Mouse (Mus musculus): Measurements from ENCODE around the gene Mob1b.

Mob1b gene

DNA sequence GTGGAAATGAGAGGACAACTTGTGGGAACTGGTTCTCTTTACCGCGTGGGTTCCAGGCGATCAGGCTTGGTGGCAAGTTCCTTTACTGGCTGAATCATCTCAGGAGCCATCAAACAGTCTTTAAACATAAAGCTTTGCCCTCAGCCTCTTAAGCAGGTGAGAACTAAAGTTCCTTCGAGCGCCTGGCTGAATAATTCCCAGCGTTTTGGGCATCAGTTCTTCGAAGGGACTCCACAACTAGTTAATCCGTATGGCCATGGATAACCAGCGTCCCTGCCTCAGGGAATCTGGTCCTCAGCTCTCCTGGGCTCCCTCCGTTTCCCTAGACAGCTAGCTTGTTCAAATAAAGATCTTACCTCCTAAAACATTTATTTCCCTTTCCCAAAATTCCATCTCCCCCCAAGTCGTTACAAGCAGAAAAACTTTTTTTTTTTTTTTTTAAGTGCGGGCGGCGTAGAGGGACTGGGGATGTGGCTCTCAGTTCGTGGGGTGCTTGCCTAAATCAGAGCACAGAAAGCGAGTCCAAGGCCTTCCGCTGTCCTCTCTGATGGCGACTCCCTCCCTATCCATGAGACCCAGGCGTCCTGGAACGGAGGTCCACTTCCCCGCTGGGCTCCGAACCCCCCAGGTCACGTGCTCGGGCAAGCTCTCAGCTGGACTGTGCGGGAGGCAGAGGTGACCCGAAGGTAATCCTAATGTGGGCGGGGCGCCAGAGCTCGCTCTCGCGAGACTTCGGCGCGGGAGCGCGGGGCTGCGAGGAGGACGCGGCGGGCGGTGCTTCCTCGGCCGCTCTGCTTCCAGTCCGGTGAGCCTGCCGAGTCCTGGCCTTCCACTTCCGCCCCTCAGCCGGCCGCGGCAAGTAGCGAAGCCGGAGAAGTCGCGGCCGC lies at the start of gene Mob1b:
Mob1b (plus strand) TSS at position 740 of the 887 bp plus-strand sequence.
- peak; percentile 95 for DNase-seq (ENCODE audit: low spot score in 2 of 2)

DNA sequence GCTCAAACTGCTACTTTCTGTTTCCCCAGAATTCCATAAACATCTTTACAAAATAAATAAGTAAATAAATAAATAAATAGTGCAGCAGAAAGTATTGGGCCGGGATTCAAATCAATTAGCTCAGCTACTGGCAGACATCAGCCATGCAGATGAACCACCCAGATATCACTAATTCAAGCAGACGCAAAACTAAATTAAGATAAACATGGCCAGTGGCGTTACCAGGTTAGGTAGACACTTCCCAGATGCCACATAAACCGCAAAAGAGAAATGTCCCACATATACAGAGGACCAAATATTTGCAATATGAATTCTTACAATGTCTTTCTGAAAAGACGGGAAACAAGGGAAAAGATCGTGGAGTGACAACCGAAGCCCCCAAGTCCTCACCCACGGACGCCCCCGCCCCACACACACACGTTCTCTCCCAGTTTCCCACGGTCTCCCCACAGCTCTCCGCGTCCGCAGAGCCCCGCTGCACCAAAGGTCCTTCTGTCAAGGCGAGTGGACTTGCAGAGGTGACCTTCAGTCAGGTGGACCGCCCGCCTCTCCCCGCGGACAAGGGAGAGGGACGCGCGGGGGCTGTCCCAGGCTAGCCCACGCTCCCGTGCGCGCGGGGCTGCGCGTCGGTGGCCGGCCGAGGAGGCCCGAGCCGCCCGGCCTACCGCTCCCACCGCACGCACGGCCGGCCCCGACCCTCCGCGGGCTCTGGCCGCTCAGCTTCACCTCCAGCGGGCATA lies 45.8 kb upstream of the Mob1b start:
- DNase-seq (ENCODE audit: low spot score in 2 of 2) = peak in 1 of 2 experiments; percentile 17

DNA sequence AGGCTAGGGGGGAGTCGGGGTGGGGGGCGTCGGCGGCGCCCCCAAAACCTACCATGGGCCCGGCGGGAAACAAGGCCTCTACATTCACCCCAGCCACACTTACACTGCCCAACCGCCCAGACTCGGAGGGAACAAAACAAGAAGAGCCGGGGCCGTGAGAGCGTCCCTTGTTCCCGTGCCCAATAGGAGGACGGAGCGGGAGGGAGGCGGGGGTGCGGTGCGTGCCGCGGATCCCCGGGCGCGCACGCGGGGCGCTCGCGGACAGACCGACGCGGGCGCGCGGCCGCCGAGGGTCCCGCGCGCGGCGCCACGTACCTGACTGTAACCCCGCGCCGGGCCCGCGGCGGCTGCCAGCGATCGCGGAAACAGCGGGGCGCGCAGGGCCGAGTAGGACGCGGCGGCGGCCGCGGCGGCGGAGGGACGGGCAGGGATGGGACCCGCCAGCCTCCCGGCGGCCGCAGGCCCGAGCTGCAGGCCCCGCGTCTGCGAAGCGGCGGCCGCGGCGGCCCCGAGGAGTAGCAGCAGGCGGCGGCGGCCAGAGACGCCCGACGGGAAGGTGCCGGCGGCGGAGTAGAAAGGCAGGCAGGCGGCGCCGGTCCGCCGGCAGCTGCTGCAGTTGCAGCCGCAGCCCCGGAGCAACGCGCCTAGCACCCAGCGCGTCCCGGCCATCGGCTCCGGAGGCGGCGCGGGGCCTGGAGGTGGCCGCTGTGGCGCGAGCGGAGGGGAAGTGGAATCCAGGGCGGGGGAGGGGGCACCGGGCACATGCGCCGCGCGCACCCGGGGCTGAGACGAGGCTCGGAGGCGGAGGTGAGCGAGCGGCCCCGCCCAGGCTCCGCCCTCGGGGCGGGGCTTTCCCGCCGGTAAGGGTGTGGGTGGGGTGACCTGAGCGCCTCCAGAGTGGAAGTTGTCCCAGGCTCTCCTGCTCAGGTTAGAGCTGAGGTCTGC lies 44.9 kb upstream of the Mob1b start, which contains the start of gene Grsf1:
Grsf1 (minus strand) TSS at position 729 of the 945 bp plus-strand sequence.
- DNase-seq (ENCODE audit: low spot score in 2 of 2) = peak; percentile 63 to 74

DNA sequence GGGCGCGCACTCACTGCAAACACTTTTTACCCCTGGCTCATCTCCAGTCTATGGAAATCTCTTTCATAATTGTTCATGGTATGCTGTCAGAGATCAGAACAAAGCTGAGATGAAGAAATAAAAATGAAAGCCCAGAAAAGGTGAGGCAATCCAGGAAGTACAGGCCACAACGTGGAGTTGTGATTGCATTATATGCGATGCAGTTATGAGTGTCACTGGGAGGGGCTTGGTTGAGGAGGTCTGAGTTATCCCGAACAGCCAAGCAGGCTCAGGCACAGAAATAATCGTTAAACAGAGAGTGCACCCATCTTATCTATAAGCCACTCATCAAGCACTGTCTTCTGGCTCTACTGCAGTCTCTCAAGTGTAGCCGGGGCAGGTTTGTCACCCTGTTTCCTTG lies 41.7 kb upstream of the Mob1b start:
- no peak for DNase-seq (ENCODE audit: low spot score in 2 of 2)

DNA sequence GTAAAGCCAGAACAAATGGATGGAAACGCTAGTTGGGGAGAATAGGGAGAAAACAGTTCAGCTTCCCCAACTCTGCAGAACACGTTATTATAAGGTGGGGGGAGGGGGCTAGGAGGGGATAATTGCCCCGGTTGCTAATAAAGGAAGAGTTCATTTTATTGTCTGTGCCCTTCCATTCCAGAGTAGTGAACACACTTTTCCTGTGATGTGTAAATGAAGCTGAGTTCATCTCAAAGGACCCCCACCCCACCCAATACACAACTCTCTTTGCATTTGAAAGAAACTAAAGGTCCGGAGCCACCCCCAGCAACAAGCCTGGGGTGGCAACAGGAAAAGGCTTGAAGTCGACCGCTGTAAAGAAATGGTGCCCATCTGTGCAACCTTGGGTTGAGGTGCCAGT lies 41.3 kb upstream of the Mob1b start:
- DNase-seq (ENCODE audit: low spot score in 2 of 2) = no peak

DNA sequence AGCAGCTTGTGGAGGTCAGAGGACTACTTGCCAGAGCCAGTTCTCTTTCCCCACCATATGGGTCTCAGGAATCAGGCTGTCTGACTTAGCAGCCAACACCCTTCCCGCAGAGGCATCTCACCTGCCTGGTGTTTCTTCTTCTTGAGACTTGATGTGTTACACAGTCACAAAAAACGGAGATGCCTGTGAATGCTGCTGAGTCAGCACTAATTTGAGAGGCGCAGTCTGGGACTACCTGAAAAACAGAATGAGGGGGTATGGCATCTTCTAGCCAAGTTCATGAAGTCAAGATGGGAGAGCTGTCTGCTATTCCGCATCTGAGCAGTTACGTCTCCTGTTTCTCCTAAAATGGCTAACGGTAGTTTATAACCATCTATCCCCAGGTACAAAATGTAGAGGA lies 40.1 kb upstream of the Mob1b start:
- DNase-seq (ENCODE audit: low spot score in 2 of 2) = no peak

DNA sequence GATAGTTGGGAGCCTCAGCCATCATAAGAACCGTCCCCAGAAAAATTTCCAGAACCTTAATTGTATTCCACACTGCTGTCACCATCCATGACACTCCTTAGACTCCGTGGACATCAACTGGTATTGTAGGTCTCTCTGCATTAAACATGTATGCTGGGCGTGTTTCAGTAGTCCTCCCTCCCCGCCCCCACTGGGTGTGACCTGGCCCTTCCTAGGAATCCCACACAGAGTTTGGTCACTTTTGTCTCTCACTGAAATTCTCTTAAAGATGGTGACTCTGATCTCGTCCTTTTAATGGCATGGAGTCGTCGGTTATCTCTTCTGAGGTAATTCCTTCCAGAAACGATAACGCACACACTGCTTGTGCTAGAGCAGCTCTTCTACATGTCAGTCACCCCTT lies 36.9 kb upstream of the Mob1b start:
- DNase-seq (ENCODE audit: low spot score in 2 of 2) = no peak

DNA sequence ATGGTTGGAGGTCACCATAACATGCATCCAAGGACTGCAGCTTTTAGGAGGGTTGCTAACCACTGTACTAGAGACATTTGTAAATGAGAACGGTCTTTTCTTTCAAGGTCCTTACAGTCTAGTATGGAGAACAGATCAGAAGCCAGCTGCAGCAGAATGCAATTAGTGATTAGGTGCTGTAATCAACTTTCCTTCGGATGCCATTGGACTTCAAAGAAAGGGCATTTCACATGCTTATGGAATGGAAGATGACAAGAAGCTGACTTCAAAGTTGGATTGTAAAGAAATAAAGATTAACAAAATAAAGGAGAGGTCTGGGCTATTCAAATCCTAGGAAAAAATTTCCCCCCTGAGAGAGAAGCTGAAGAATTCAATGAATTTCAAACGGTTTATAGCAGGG lies 36.4 kb upstream of the Mob1b start:
- DNase-seq (ENCODE audit: low spot score in 2 of 2) = no peak

DNA sequence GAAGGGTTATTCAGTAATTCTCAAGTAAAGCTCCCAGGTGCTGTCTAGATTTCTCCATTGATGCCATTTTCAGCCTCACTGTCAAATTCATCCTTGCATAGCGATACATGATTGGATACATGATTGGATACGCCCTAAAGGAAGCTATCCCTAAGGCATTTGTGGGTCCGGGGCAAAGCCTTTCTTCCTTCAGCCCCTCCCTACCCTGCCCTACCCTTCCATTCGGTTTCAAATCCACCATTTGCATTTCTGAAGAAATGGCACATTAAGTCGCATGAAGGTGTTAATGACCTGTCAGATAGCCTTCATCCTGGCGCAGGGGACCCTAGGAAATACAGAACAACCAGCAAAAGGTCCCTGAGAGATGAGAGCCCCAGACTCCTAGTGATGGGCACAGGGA lies 35.3 kb upstream of the Mob1b start:
- DNase-seq (ENCODE audit: low spot score in 2 of 2) = no peak

DNA sequence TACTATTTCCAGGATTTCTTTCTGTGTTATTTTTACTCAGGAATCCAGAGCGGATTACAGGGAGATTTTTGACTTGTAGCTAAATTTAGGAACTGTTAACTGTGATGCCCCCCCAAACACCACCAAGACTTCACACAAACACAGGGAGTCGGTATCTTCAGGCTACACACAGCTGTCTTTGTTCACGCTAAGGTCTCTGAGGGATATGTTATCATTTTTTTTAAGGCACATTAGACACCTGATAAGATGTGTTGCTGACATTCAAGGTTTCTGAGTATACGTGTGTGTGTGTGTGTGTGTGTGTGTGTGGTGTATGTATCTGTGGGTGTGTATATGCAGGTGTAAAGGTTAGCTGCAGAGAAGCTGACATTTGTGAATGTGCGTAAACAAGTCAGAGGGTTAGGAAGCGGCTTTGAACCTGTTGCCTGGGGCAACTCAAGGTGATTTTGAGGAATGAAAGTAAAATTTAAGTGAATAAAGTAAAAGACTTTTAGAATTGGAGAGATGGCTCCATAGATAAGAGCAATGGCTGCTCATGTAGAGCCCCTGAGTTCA lies 34.8 kb upstream of the Mob1b start:
- DNase-seq (ENCODE audit: low spot score in 2 of 2) = no peak

DNA sequence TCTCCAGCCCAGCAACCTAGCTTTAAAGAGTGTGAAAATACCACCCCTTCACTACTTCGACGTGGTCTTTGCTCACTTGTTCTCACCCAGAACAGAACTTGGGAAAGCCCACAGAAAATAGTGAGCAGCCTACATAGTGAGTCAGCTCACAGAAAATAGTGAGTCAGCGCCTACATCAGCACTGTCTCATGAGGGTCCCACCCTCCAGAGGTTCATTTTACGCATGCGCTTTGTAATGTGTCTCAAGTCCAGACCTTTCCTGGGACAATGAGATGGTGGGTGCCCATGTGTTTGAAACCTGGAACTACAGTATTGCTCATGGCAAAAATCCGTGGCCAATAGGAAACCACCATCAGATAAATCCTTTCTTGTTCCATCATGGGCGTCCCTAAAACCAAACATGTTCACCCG lies 32.7 kb upstream of the Mob1b start:
- DNase-seq (ENCODE audit: low spot score in 2 of 2) = no peak

DNA sequence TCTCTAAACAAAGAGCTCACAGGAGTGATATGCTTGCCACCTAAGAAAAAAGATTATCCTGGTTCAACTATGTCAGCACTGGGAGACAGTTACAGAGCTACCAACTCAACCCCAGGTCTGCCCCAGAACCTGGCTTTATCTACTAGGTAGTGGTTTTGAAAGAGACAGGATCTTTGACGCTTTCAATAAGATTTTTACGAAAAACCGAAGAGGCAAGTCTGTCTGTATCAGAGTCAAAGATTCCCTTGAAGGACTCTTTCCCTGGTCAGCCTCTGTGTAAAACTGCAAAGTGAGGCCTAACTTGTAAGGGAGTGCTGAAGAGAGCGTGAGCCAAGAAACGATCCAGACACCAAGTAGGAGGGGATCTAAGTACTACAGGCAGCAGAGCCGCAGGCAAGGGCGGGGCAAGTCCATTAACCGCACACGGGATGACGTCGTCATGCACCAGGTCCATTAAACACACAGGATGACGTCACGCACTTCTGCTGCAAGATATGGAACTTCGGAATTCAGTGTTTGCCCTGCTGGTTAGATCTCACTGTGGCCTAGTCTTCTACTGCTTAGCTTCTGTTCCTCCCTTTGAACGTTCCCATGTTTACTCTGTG lies 32.0 kb upstream of the Mob1b start:
- DNase-seq (ENCODE audit: low spot score in 2 of 2) = no peak

DNA sequence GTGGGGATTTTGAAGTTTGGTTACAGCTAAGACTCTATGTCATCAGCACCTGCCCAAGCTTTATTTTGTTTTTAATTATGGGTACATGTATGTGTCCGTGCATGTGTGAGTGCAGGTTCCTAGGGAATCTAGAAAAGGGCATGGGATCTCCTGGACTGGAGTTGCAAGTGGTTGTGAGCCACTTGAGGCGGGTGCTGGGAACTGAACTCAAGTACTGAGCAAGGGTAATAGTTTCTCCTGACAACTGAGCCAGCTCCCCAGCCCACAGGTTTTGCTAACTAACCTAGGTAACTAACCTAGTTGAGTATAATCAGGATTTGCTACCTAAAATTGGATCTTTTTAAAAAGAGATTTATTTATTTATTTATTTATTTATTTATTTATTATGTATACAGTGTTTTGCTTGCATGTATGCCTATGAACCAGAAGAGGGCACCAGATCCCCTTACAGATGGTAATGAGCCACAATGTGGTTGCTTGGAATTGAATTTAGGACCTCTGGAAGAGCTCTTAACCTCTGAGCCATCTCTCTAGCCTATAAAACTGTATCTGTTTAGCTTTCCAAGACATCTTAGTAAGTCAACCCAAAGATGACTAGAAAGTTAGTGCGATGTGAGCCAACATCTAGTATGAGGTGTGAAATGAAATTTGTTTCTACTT lies 31.2 kb upstream of the Mob1b start:
- DNase-seq (ENCODE audit: low spot score in 2 of 2) = no peak

DNA sequence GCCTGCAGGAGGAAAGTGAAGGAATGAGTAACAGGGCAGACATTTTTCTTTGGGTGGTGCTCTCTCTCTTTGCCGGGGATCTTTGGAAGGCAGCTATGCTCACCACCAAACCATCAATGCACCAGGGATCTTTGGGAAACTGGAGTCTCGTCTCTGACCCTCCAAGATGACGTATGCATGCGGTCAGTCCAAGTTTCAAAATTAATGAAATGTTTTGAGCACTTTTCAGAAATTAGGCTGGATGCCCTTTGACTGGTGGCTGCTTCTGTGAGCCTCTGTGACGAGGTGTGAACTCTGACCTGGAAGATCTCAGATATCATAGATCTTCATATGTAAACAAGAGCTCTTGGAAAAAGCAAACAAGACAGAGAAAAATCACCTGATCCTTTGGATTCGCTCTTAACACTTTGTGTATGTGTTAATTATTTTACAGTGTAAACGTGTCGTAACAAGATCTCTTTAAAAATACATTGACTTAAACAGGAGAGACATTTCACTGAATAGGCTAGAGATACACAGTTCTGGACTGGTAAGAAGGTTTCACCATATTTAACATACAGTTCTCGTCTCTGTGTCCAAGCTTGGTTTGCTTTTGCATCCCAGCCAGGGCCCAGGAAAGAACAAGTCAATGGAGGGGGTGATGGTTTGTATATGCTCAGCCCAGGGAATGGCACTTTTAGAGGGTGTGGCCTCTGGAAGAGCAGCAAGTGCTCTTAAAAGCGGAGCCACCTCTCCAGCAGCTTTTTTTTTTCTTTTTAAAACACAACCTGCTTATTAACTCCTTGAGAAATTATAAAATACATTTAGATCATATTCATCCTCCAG lies 29.8 kb upstream of the Mob1b start:
- DNase-seq (ENCODE audit: low spot score in 2 of 2) = no peak

DNA sequence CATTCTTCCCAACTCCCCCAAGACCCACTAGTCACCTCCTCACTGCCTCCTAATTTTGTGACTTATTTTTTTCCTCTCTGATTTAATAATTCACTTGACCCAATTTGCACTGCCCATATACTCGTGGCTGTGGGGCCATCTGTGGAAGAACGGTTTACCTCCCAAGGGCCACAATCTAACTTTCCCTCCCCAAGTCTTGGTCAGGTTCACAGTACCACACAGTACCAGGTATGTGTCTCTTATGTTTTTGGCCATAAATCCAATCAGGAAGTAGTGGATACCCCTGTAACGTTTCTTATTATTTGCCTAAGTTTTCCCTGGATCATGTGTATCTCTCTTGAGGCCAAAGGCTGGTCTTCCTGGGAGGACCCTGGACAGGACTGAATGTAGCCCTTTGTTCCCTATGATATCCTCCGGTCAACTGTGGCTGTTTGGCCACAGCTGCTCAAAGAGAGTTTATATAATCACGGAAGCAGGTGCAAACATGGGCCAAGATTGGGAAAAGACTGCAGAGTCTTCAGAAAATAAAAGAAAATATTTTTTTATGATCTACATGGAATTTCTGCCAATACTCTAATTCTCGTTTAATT lies 29.1 kb upstream of the Mob1b start:
- no peak for DNase-seq (ENCODE audit: low spot score in 2 of 2)

DNA sequence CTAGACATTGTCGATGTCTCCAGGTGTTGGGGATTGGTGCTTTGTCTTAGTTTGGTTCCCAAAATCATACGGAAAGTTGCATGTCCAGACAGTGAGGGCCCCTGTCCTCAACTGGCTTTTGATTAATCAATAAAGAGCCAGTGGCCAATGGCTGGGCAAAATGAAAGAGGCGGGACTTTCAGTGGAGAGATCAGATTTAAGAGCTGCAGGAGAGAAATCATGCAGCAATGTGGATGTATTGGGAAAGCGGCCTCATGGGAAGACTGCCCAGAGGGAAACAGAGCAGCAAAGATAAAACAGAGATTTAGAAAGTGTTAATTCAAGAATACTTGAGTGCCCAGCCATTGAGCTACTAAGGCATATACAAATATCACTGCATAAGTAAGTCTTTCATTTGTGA lies 28.1 kb upstream of the Mob1b start:
- DNase-seq (ENCODE audit: low spot score in 2 of 2) = no peak

DNA sequence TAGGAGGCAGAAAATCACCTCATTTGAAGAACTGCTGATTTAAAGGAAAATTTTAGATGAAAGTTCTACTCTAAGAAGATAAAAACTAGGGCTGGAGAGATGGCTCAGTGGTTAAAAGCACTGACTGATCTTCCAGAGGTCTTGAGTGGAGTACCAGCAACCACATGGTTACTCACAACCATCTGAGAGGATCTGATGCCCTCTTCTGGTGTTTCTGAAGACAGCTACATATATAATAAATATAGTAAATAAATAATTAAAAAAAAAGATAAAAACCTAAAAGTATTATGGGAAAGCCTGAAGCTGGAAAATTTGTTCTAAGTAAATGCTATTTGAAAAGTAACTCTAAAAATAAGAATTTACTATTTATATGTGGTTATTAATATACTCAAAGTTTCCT lies 27.6 kb upstream of the Mob1b start:
- no peak for DNase-seq (ENCODE audit: low spot score in 2 of 2)

DNA sequence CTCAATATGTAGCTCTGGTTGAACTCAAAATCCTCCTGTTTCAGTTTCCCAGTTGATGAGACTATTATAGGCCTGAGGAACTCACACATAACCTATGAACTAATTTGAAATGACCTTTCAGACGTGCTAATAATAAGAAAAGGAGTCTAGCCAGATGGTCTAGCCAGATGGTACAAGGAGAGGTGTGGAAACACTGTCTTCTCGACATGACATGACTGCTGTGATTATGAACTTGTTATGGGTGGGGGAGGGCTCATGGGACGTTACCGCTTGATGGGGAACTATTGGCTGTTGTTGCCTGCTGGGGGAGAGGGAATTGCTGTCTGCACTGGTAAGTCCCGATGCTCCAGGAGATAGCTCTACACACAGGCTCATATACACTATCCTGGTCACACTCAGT lies 23.4 kb upstream of the Mob1b start:
- no peak for DNase-seq (ENCODE audit: low spot score in 2 of 2)

DNA sequence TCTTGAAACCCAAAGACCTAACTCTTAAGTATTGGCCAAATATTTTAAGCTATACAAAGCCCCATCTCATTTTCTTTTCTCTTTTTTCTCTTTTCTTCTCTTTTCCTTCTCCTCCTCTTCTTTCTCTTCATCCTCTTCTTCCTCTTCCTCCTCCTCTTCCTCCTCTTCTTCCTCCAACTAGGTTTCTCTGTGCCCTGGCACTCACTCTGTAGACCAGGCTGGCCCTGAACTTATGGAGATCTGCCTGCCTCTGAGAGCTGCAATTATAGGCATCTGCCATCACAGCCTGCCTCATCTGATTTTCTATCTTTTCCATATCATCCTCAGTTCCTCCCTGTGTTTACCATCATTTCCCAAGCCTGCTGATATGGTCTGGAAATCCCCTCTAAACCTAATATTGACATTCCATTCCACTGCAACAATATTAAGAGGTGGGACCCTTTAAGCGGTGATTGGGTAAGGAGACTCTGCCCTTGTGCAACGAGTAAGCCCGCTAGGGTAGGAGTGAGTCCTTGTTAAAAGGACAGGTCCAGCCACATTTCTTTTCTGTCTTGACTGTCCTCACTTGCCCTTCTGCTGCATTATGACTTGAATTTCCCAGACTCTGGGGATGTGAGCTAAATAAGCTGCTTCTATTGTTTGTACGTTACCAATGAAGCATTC lies 21.3 kb upstream of the Mob1b start:
- DNase-seq (ENCODE audit: low spot score in 2 of 2) = no peak

All from frontal cortex, postnatal 25 days (tissue).